1 mouse cellular context compared by ENCODE assay signal in genomic region chr3:96246018-96246417, GRCm38 (mm10).
TF ChIP-seq lines count a peak whose summit lies in the region.

No protein-coding gene starts in this region.

TF ChIP-seq in MEL, 35 proteins besides CTCF, POLR2A, EP300 and RAD21:
- peak; percentile 84; the same call in 1 of the 2 replicates for TF ChIP-seq POLR2AphosphoS5 (IDR thresholded peaks at IDR 0.05; ENCODE audit: borderline replicate concordance, low read depth, low read length)
TF ChIP-seq in MEL: peak in this region for 1; not testable (repeated sequence) for 34.
